Mouse (Mus musculus) forebrain, embryonic 11.5 days (tissue): ENCODE measurements around the gene Arl4c. TPM values are rescaled to one million over a fixed set of nuclear protein-coding genes. Genes with fewer than 3 reads are reported as not detected.

Experiments used
- ATAC-seq: fragments of 200-750 bp; cut with Nextera tagmentation; replicated peaks from 2 replicates; pipeline ENCODE4 v1.8.0; 2017; ENCODE audit warnings: moderate TSS enrichment; ENCODE audit not compliant: low FRiP score
- DNase-seq: peaks from one replicate; pipeline ENCODE4 v3.0.0-alpha.2; 2017; ENCODE audit warnings: low spot score
- H3K27ac ChIP-seq: fragments of 300-500 bp; sonication (generic); 2 replicates; pipeline ENCODE4 v1.5.1; 2014; ENCODE audit warnings: low read depth, low read length
- H3K27me3 ChIP-seq: fragments of 300-500 bp; sonication (generic); 2 replicates; pipeline ENCODE4 v1.6.1; 2014; ENCODE audit warnings: mild to moderate bottlenecking, low read length, mixed read lengths; ENCODE audit not compliant: control insufficient read depth, insufficient read depth
- H3K36me3 ChIP-seq: fragments of 300-500 bp; sonication (generic); 2 replicates; pipeline ENCODE4 v1.6.1; 2014; ENCODE audit warnings: mild to moderate bottlenecking, low read length, moderate library complexity, mixed read lengths; ENCODE audit not compliant: control insufficient read depth, insufficient read depth
- H3K4me1 ChIP-seq: fragments of 300-500 bp; sonication (generic); replicated peaks from 2 replicates; pipeline ENCODE4 v1.6.1; 2014; ENCODE audit warnings: low read length, mixed read lengths; ENCODE audit not compliant: control insufficient read depth, insufficient read depth
- H3K4me2 ChIP-seq: fragments of 300-500 bp; sonication (generic); 2 replicates; pipeline ENCODE4 v1.6.1; 2014; ENCODE audit warnings: low read depth, mild to moderate bottlenecking, low read length, moderate library complexity, mixed read lengths; ENCODE audit not compliant: severe bottlenecking
- H3K4me3 ChIP-seq: fragments of 300-500 bp; sonication (generic); 2 replicates; pipeline ENCODE4 v1.5.1; 2014; ENCODE audit warnings: low read depth, low read length
- H3K9ac ChIP-seq: fragments of 300-500 bp; sonication (generic); 2 replicates; pipeline ENCODE4 v1.6.1; 2014; ENCODE audit warnings: low read length
- H3K9me3 ChIP-seq: fragments of 300-500 bp; sonication (generic); 2 replicates; pipeline ENCODE4 v1.6.1; 2016; ENCODE audit warnings: low read length, mixed read lengths; ENCODE audit not compliant: control insufficient read depth
- WGBS: fragments of 180-500 bp; shearing (Covaris S2); extraction: QIAGEN DNeasy Blood & Tissue Kit; methylation state at CpG from one replicate; pipeline ENCODE4 v1.1.7; 2014; 5-methylcytosine and 5-hydroxymethylcytosine counted together
- polyA plus RNA-seq: library from polyadenylated mRNA; unstranded; fragments of >200 nt; fragmentation: Nextera tagmentation; extraction: Ambion mirVana; gene quantifications from 2 replicates; pipeline ENCODE4 v1.2.1, GENCODE M21; 2014

Gene Arl4c
- polyA plus RNA-seq, 1 experiment from 2014 or later = 9.2 TPM

DNA sequence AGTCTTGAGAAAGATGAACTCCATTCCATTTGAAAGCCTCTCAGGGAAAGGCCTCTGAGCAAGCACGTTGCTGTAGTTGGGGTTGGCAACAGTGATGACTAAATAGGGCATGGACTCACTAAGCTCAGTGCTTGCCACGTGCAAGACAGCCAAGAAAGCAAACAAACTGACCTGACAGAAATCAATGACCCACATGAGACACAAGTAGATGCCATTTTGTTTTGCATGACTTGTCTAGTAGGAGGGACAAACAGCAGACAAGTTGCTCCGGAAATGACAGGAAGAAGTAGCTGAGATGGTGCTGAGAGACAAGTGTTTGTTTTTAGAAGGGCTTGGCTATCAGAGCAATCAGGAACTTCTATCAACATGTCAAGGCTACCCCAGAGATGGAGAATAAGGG, 21.2 kb downstream of the Arl4c start:
- DNase-seq (no peak), ATAC-seq (no peak)
- H3K4me3 ChIP-seq = no peak overlapping the region
- H3K27ac ChIP-seq = no peak overlapping the region
- no peaks in the 10 kb centered on the region for H3K9me3 ChIP-seq
- H3K4me1 ChIP-seq = peaks cover 5% of the 10 kb centered on the region; the same call in 1 of the 2 replicates
- no peak overlapping the region for H3K9ac ChIP-seq
- 80% methylated on average over 3 of the region's 3 CpGs for WGBS
- H3K36me3 ChIP-seq = no peaks in the 10 kb centered on the region
- no peaks in the 10 kb centered on the region for H3K27me3 ChIP-seq
- no peak overlapping the region for H3K4me2 ChIP-seq

DNA sequence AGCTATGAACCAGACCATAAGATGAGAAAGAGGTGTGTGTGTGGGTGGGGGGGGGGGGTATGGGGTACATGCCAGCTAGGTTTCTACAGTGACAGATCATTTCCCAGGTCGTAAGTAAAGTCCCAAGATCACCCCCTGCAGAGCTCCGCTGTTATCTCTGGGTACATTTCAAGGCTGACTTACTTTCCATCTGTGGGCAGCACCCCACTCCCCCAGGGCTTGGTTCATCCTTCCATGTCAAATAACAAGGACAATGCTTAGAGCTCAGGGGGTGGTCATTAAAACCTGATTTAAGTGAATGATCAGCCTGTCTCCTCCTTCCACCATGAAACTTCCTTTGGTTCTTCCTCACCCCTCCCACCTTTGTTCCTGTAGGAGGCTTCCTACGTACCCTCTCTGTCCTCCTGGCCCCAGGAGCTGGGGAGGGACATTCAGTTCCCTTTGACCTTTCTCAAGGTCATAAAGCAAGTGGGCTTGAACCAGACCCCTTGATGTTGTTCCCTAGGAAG, 23.7 kb downstream of the Arl4c start:
- no peaks in the 10 kb centered on the region for H3K27me3 ChIP-seq
- no peak for ATAC-seq
- H3K9me3 ChIP-seq = no peaks in the 10 kb centered on the region
- H3K4me2 ChIP-seq = no peak overlapping the region
- peaks cover 5% of the 10 kb centered on the region; the same call in 1 of the 2 replicates for H3K4me1 ChIP-seq
- DNase-seq = no peak
- no peak overlapping the region for H3K27ac ChIP-seq
- no peaks in the 10 kb centered on the region for H3K36me3 ChIP-seq
- WGBS = 44% methylated on average over 3 of the region's 3 CpGs
- no peak overlapping the region for H3K9ac ChIP-seq
- H3K4me3 ChIP-seq = no peak overlapping the region

DNA sequence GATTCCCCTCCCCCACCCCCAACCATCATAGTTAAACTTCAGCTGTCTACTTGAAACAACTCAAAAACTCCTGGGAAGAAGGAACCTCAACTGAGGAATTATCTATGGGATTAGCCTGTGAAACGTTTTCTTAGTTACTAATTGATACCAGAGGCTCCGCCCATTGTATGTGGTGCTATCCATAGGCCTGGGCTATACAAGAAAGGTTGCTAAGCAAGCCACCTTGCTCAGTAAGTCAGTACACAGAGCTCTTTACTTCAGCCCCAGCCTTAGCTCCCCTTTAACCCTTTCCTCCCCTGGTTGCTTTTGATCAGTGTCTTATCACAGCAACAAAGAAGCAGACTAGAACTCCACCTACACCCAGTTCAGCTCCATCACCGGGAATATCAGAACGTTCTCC, 31.2 kb downstream of the Arl4c start:
- H3K9me3 ChIP-seq = no peaks in the 10 kb centered on the region
- no peaks in the 10 kb centered on the region for H3K36me3 ChIP-seq
- H3K27ac ChIP-seq = no peak overlapping the region
- WGBS = 24% methylated on average over 4 of the region's 4 CpGs
- no peak overlapping the region for H3K4me2 ChIP-seq
- peaks cover 19% of the 10 kb centered on the region for H3K4me1 ChIP-seq
- H3K9ac ChIP-seq = no peak overlapping the region
- DNase-seq (no peak), ATAC-seq (no peak)
- no peak overlapping the region for H3K4me3 ChIP-seq
- H3K27me3 ChIP-seq = no peaks in the 10 kb centered on the region; the same call in 1 of the 2 replicates

DNA sequence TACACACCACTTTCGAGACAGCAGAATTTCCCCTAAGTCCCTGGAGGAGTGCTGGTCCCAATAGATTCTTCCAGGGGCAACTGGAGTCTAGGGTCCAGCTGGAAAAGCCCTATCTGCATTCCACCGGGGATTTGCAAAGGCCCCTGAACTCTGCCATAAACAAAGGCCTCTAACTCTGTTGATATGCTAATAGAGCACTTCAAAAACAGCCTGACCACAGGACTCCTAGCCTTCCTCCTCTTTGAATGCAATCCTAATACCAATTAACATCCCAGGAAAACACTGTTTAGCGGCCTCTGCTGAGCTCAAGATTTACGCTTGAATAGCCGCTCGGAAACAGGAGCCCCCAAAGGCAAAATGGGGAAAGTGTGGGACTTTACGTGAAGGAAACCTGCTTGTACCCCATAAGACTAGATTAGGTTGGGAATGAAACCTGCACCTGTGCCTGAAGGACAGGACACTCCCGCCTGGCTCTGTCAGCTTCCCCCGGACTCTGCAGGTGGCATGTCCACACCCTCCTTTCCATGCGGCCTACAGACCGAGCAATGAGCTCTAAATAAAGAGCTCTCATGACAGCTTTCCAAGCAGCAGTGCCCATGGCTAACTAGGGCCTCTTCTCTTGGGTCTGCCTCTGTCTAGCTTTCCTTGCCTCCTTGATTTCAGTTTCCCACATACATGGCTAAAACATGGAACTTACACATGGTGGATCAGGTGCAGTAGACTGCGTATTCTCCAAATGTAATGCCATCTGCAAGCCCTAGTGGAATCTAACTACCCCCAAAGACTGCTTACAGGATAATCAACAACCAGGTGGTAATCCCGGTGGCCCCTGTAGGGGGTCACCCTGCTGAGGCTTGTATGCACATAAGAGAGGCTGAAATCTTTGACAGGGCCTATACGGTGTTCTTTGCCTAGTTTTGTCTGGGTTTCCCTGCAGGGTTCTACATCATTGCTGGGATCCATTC, 32.9 kb downstream of the Arl4c start:
- WGBS = 4% methylated on average over 14 of the region's 14 CpGs
- peak overlapping the region; percentile 13; the same call in 1 of the 2 replicates for H3K9ac ChIP-seq
- ATAC-seq (peak; percentile 86), DNase-seq (peak; percentile 71)
- H3K27ac ChIP-seq = peak overlapping the region; percentile 75
- no peaks in the 10 kb centered on the region for H3K36me3 ChIP-seq
- H3K27me3 ChIP-seq = no peaks in the 10 kb centered on the region; the same call in 1 of the 2 replicates
- peaks cover 19% of the 10 kb centered on the region for H3K4me1 ChIP-seq
- H3K9me3 ChIP-seq = no peaks in the 10 kb centered on the region
- H3K4me3 ChIP-seq = no peak overlapping the region
- H3K4me2 ChIP-seq = peak overlapping the region; percentile 42

DNA sequence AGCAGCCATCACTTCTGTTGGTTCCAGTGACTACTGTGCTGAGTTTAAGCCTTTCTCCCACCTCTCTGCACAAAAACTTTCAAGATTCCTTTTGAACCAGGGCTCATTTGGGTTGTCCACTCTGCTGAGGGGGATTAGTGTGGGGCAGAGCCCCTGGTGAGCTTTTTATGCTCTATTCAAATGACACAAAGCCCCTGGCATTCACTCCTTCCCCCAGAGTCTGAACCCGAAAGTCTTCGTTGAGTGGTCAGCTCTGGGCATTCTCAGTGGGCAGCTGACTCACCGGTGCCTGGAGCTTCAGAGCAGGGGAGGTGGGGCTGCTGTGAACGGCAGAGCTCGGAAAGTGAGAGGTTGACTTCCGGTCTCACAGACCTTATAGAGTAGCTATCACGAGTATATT, 33.7 kb downstream of the Arl4c start:
- WGBS = 1% methylated on average over 7 of the region's 7 CpGs
- no peaks in the 10 kb centered on the region for H3K9me3 ChIP-seq
- H3K9ac ChIP-seq = peak overlapping the region; percentile 13; the same call in 1 of the 2 replicates
- H3K27ac ChIP-seq = peak overlapping the region; percentile 75
- no peaks in the 10 kb centered on the region; the same call in 1 of the 2 replicates for H3K27me3 ChIP-seq
- no peaks in the 10 kb centered on the region for H3K36me3 ChIP-seq
- peak; percentile 72 for DNase-seq
- peaks cover 19% of the 10 kb centered on the region for H3K4me1 ChIP-seq
- H3K4me2 ChIP-seq = peak overlapping the region; percentile 42
- H3K4me3 ChIP-seq = no peak overlapping the region
- peak; percentile 62 for ATAC-seq

DNA sequence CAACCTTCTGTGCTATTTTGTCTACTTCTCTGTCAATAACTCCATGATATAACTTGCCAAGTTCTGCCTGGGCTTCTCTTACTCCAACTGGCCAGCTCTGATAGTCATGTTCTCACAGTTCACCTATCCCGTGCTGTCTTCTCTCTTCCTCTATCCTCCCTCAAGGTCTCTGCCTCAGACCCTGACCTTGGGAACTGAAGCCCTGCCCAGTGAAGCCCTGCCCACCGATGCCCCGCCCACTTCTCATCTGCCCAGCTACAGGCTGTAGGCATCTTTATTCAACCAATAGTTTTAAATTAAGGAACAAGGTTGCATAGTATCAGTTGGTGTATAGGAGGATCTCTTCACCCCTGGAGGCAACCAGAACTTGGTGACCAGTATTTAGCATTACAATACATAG, 37.4 kb downstream of the Arl4c start:
- Histone ChIP-seq H3K4me3 (no peak overlapping the region), H3K36me3 (no peaks in the 10 kb centered on the region), H3K9ac (no peak overlapping the region), H3K27me3 (no peaks in the 10 kb centered on the region; the same call in 1 of the 2 replicates), H3K27ac (no peak overlapping the region), H3K9me3 (no peaks in the 10 kb centered on the region), H3K4me1 (peaks cover 17% of the 10 kb centered on the region), H3K4me2 (no peak overlapping the region)
- 71% methylated on average over 3 of the region's 3 CpGs for WGBS
- ATAC-seq (no peak), DNase-seq (no peak)

DNA sequence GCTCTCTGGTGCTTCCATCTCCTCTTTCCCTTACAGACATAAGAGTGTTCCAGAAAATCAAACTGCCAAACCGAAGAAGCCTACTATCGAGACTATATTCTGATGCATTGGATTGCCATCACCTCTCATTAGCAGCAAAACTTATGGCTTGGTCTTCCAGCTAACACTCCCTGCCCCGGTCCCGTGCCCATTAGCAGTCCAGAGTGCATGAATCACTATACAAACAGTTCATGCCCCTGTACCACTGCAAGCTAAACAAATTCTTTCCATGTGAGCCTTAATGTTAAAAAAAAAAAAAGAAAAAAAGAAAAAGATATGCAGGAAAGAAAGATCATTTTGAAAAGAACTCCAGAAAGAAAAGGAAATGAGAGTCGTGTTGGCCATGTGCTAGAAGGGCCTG, 39.3 kb downstream of the Arl4c start:
- no peaks in the 10 kb centered on the region for H3K36me3 ChIP-seq
- whole genome bisulfite sequencing = 92% methylated on average over 5 of the region's 5 CpGs

DNA sequence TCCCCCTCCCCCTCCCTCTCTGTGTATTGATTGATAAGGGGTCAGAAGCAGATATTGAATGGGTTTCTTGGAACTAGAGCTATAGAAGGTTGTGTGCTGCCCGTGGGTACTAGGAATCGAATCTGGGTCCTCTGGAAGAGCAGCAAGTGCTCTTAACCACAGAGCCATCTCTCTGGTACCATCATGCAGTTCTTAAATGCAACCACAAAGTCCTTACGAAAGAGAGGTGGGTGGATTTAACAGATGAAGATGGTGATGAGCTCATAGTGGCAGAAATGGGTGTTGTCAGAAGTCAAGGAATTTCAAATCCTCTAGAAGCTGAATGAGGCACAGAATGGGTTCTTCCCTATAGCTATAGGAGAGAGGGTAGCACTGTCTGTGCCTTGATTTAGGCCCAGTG, 40.8 kb downstream of the Arl4c start:
- 85% methylated on average over 3 of the region's 3 CpGs for WGBS
- H3K9ac ChIP-seq = no peak overlapping the region
- H3K27ac ChIP-seq = no peak overlapping the region
- ATAC-seq (no peak), DNase-seq (no peak)
- no peak overlapping the region for H3K4me2 ChIP-seq
- no peaks in the 10 kb centered on the region for H3K27me3 ChIP-seq
- H3K4me3 ChIP-seq = no peak overlapping the region
- H3K9me3 ChIP-seq = no peaks in the 10 kb centered on the region
- no peaks in the 10 kb centered on the region; the same call in 1 of the 2 replicates for H3K4me1 ChIP-seq
- no peaks in the 10 kb centered on the region for H3K36me3 ChIP-seq

More for the DNA sequence above, 39.3 kb downstream of the Arl4c start:
- no peak for DNase-seq
- H3K4me2 ChIP-seq = no peak overlapping the region
- no peak for ATAC-seq
- no peak overlapping the region for H3K9ac ChIP-seq
- H3K4me3 ChIP-seq = no peak overlapping the region
- H3K9me3 ChIP-seq = no peaks in the 10 kb centered on the region
- peaks cover 7% of the 10 kb centered on the region for H3K4me1 ChIP-seq
- H3K27ac ChIP-seq = no peak overlapping the region
- no peaks in the 10 kb centered on the region; the same call in 1 of the 2 replicates for H3K27me3 ChIP-seq
